Mouse (Mus musculus): ENCODE results near the gene Mfsd6.

Gene Mfsd6

GRCm38 (mm10) chr1:52640266-52640665 is 87.0 kb downstream of the Mfsd6 start:
- no peak for DNase-seq (ENCODE audit: low read depth)

- no peak for DNase-seq (ENCODE audit: low read depth)
Measured at GRCm38 (mm10) chr1:52639090-52639489, 88.2 kb downstream of the Mfsd6 start.

- no peak for DNase-seq (ENCODE audit: low read depth)
Measured at GRCm38 (mm10) chr1:52638101-52638500, 89.2 kb downstream of the Mfsd6 start.

- DNase-seq (ENCODE audit: low read depth) = no peak
Measured at GRCm38 (mm10) chr1:52635932-52636331, 91.3 kb downstream of the Mfsd6 start.

GRCm38 (mm10) chr1:52634251-52634650 is 93.0 kb downstream of the Mfsd6 start:
- DNase-seq (ENCODE audit: low read depth) = no peak

- peak; percentile 30 for DNase-seq (ENCODE audit: low read depth)
Measured at GRCm38 (mm10) chr1:52631570-52631969, 95.7 kb downstream of the Mfsd6 start.

GRCm38 (mm10) chr1:52630937-52631299 is 96.3 kb downstream of the Mfsd6 start:
- DNase-seq (ENCODE audit: low read depth) = no peak

- DNase-seq (ENCODE audit: low read depth) = peak; percentile 96
Measured at GRCm38 (mm10) chr1:52630248-52630936, 96.9 kb downstream of the Mfsd6 start, which contains the start of gene Nemp2. Gene Nemp2 (plus strand): TSS chr1:52630703.

GRCm38 (mm10) chr1:52620442-52620841 is 106.8 kb downstream of the Mfsd6 start:
- no peak for DNase-seq (ENCODE audit: low read depth)

- DNase-seq (ENCODE audit: low read depth) = no peak
Measured at GRCm38 (mm10) chr1:52618217-52618616, 109.0 kb downstream of the Mfsd6 start.

- no peak for DNase-seq (ENCODE audit: low read depth)
Measured at GRCm38 (mm10) chr1:52608486-52608885, 118.8 kb downstream of the Mfsd6 start.

GRCm38 (mm10) chr1:52607700-52608099 is 119.6 kb downstream of the Mfsd6 start:
- DNase-seq (ENCODE audit: low read depth) = no peak
